Comparison of ENCODE assay signal across 18 mouse cellular contexts in genomic region chr11:65069609-65070008, GRCm38 (mm10).
DNase-seq lines count a peak whose midpoint lies in the region; ATAC-seq and TF ChIP-seq lines count a peak whose summit lies in the region.
"Had no signal": no experiment of that assay in that cellular context is flagged by ENCODE, and none has a peak within 500 bp of the region (broad histone marks: within the 10 kb centered on the region; RNA-seq: fewer than 3 reads in every experiment).

No protein-coding gene starts in this region.

- intact Hi-C loops in heart, adult 2 months (cut with DNase I): loop anchor here (5.0 kb wide), 1 partner anchor 58 kb away; no protein-coding TSS in a partner anchor
- intact Hi-C loops in heart, postnatal 14 days (cut with DNase I): no loop called here

- H3K27me3 ChIP-seq in heart, adult 2 months (ENCODE audit: control insufficient read depth, insufficient read depth, low read length): no peaks in the 10 kb centered on the region
- H3K27me3 ChIP-seq in heart, embryonic 16.5 days (ENCODE audit: control insufficient read depth, insufficient read depth, low read length): no peaks in the 10 kb centered on the region
- H3K27me3 ChIP-seq: limb, embryonic 13.5 days had no signal

- peak in 1 of 2 experiments; percentile 17 for DNase-seq in heart, adult 2 months
- no peak for DNase-seq in heart, postnatal 14 days
- peak; percentile 73 for DNase-seq in right cerebral cortex, adult 18-20 months
- no peak for DNase-seq in right cerebral cortex, postnatal 25 days
- DNase-seq in telencephalon, adult 2 months (ENCODE audit: low read depth, low spot score): peak; percentile 57
- no peak for DNase-seq in embryo, embryonic 11 days
- no peak for DNase-seq in adrenal gland, postnatal 4 days (ENCODE audit: low spot score in 2 of 2)
- DNase-seq: B cell, adult 2 months; cerebellum, adult 9-10 months; kidney, postnatal 14 days; lung, adult 2 months; midbrain, embryonic 14.5 days; spleen, adult 18-20 months; thymus, postnatal 36 days had no signal

- ATAC-seq in heart, embryonic 16.5 days (replicated peaks; ENCODE audit: extremely low read depth, insufficient read depth, low FRiP score): peak; percentile 65; the same call in 1 of the 2 replicates

- TF ChIP-seq EP300 in heart, adult 2 months (IDR thresholded peaks at IDR 0.05; ENCODE audit: insufficient read depth, low read depth, low read length): no peak

- H3K9ac ChIP-seq in heart, adult 2 months (ENCODE audit: low read depth, low read length): no peak overlapping the region
- H3K9ac ChIP-seq in heart, embryonic 16.5 days (ENCODE audit: low read length): no peak overlapping the region
- H3K9ac ChIP-seq: limb, embryonic 13.5 days had no signal

- no peaks in the 10 kb centered on the region for H3K9me3 ChIP-seq in heart, embryonic 16.5 days (replicated peaks; ENCODE audit: control insufficient read depth, low read length)
- H3K9me3 ChIP-seq: limb, embryonic 13.5 days had no signal

- TF ChIP-seq POLR2A in heart, adult 2 months (IDR thresholded peaks at IDR 0.05; ENCODE audit: insufficient read depth, low read depth, low read length): no peak

- no peak overlapping the region for H3K4me2 ChIP-seq in heart, embryonic 16.5 days (ENCODE audit: low read depth, low read length)
- H3K4me2 ChIP-seq: limb, embryonic 13.5 days had no signal

- no peak overlapping the region for H3K4me3 ChIP-seq in heart, adult 2 months
- H3K4me3 ChIP-seq in heart, embryonic 16.5 days (ENCODE audit: low read length): no peak overlapping the region
- H3K4me3 ChIP-seq: limb, embryonic 13.5 days had no signal

- no peak for TF ChIP-seq CTCF in heart, adult 2 months (IDR thresholded peaks at IDR 0.05)

- H3K36me3 ChIP-seq in heart, adult 2 months (ENCODE audit: control insufficient read depth, insufficient read depth, low read length): no peaks in the 10 kb centered on the region
- peaks cover 10% of the 10 kb centered on the region for H3K36me3 ChIP-seq in heart, embryonic 16.5 days (ENCODE audit: control insufficient read depth, insufficient read depth)
- H3K36me3 ChIP-seq: limb, embryonic 13.5 days had no signal

- peak overlapping the region; percentile 40 for H3K27ac ChIP-seq in heart, adult 2 months
- H3K27ac ChIP-seq in heart, embryonic 16.5 days (ENCODE audit: low read length): peak overlapping the region; percentile 65
- H3K27ac ChIP-seq: limb, embryonic 13.5 days; macrophage; stomach, postnatal 0 days had no signal

- H3K79me2 ChIP-seq in heart, adult 2 months (replicated peaks; ENCODE audit: control insufficient read depth, insufficient read depth, low read length): no peaks in the 10 kb centered on the region

- WGBS in heart, adult 2 months: 67% methylated on average over 5 of the region's 5 CpGs
- WGBS in heart, embryonic 16.5 days: 62% methylated on average over 5 of the region's 5 CpGs

- no peaks in the 10 kb centered on the region; the same call in 1 of the 2 replicates for H3K4me1 ChIP-seq in heart, adult 2 months (ENCODE audit: control insufficient read depth, insufficient read depth, low read length)
- peaks cover 16% of the 10 kb centered on the region for H3K4me1 ChIP-seq in heart, embryonic 16.5 days (ENCODE audit: control insufficient read depth, insufficient read depth, low read length)
- H3K4me1 ChIP-seq: limb, embryonic 13.5 days had no signal

Comparison
In these comparisons a context has a peak if more than half of its experiments do, and no peak if none do; other contexts are left out.
1. DNase-seq: peak in right cerebral cortex, adult 18-20 months (single experiment) and telencephalon, adult 2 months (single experiment); none in heart, postnatal 14 days (0 of 2), right cerebral cortex, postnatal 25 days (single experiment), embryo, embryonic 11 days (single experiment) and adrenal gland, postnatal 4 days (0 of 2).